Mouse (Mus musculus) E14TG2a.4 (cell line): ENCODE data around the gene Chd2.

Experiments
- CTCF ChIP-seq: conservative IDR thresholded peaks from 2 replicates; pipeline ENCODE4 v1.5.1; 2014; ENCODE audit warnings: low read length
- NANOG ChIP-seq: IDR thresholded peaks from 2 replicates; pipeline ENCODE4 v1.6.1; 2014; ENCODE audit warnings: borderline replicate concordance, low read length, mixed read lengths

DNA sequence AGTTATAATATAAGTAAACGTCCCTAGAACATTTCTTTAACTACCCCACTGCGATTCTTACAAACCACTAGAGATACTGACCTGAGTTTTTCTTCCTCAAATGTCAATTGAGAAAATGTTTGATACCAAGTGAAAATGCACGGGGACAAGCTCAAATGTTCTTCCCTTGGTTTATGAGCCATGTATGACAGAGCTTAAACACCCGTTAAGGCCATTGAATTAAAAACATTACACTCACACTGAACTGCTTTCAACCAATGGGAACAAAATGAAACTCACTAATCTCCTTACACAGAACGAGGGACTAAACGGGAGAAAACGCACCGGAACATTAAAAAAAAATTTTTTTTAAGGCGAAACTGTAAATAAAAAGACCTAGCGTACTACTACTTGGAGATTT lies 4.4 kb downstream of the Chd2 start:
- TF ChIP-seq CTCF (no peak), NANOG (no peak)
